Mouse (Mus musculus) neural tube, embryonic 12.5 days (tissue): Measurements from ENCODE around the gene Ccdc8. TPM values are rescaled to one million over a fixed set of nuclear protein-coding genes. Genes with fewer than 3 reads are reported as not detected.
A peak's percentile ranks its signal among the peaks of the same experiment; 100 is the strongest.

Experiments used
- ATAC-seq: fragments of 200-750 bp; cut with Nextera tagmentation; 2 replicates; pipeline ENCODE4 v1.8.0; 2017; ENCODE audit warnings: low read depth, mild to moderate bottlenecking, moderate TSS enrichment, moderate library complexity; ENCODE audit not compliant: low FRiP score
- H3K27ac ChIP-seq: fragments of 300-500 bp; sonication (generic); 2 replicates; pipeline ENCODE4 v1.5.1; 2016
- H3K27me3 ChIP-seq: fragments of 300-500 bp; sonication (generic); replicated peaks from 2 replicates; pipeline ENCODE4 v1.6.1; 2016; ENCODE audit warnings: mild to moderate bottlenecking
- H3K36me3 ChIP-seq: fragments of 300-500 bp; sonication (generic); 2 replicates; pipeline ENCODE4 v1.6.1; 2016; ENCODE audit warnings: mild to moderate bottlenecking
- H3K4me1 ChIP-seq: fragments of 300-500 bp; sonication (generic); 2 replicates; pipeline ENCODE4 v1.6.1; 2016
- H3K4me2 ChIP-seq: fragments of 300-500 bp; sonication (generic); replicated peaks from 2 replicates; pipeline ENCODE4 v1.6.1; 2016; ENCODE audit warnings: mild to moderate bottlenecking
- H3K4me3 ChIP-seq: fragments of 300-500 bp; sonication (generic); 2 replicates; pipeline ENCODE4 v1.5.1; 2016
- H3K9ac ChIP-seq: fragments of 300-500 bp; sonication (generic); 2 replicates; pipeline ENCODE4 v1.6.1; 2016; ENCODE audit warnings: mild to moderate bottlenecking
- H3K9me3 ChIP-seq: fragments of 300-500 bp; sonication (generic); 2 replicates; pipeline ENCODE4 v1.6.1; 2016; ENCODE audit warnings: mild to moderate bottlenecking
- WGBS: fragments of 180-500 bp; shearing (Covaris S2); methylation state at CpG from one replicate; pipeline ENCODE4 v1.1.7; 2016; 5-methylcytosine and 5-hydroxymethylcytosine counted together
- polyA plus RNA-seq: library from polyadenylated mRNA; unstranded; fragments of >200 nt; fragmentation: Nextera tagmentation; extraction: Ambion mirVana; gene quantifications from 2 replicates; pipeline ENCODE4 v1.2.1, GENCODE M21; 2016

Gene Ccdc8
- polyA plus RNA-seq, 1 experiment from 2014 or later: 7.9 TPM

GRCm38 (mm10) chr7:16980348-16980747 lies 12.2 kb upstream of the Ccdc8 start:
- no peaks in the 10 kb centered on the region for H3K9me3 ChIP-seq
- H3K4me1 ChIP-seq: peaks cover 24% of the 10 kb centered on the region
- 3% methylated on average over 12 of the region's 12 CpGs for WGBS
- no peak overlapping the region for H3K4me3 ChIP-seq
- 0 out of 2 replicates have a peak overlapping the region, but pooled peaks have one; percentile 59 for H3K27ac ChIP-seq
- ATAC-seq: no peak
- H3K9ac ChIP-seq: no peak overlapping the region
- no peaks in the 10 kb centered on the region for H3K27me3 ChIP-seq
- no peaks in the 10 kb centered on the region for H3K36me3 ChIP-seq
- peak overlapping the region; percentile 50 for H3K4me2 ChIP-seq

GRCm38 (mm10) chr7:16982859-16983568 lies 9.5 kb upstream of the Ccdc8 start, which contains the start of gene Gm42372:
Gm42372 (plus strand) TSS chr7:16983086.
- Histone ChIP-seq H3K36me3 (no peaks in the 10 kb centered on the region), H3K27me3 (no peaks in the 10 kb centered on the region), H3K4me1 (peaks cover 34% of the 10 kb centered on the region), H3K4me3 (peak within 1 kb of the TSS; percentile 31), H3K27ac (no peak within 1 kb of the TSS), H3K4me2 (peak within 1 kb of the TSS; percentile 75), H3K9ac (peak within 1 kb of the TSS; percentile 38; the same call in 1 of the 2 replicates), H3K9me3 (no peaks in the 10 kb centered on the region)
- ATAC-seq: peak; percentile 85
- 19% methylated on average over 26 of the region's 26 CpGs for WGBS

GRCm38 (mm10) chr7:16987541-16988149 lies 4.9 kb upstream of the Ccdc8 start:
- Histone ChIP-seq H3K4me1 (peaks cover 46% of the 10 kb centered on the region), H3K36me3 (no peaks in the 10 kb centered on the region), H3K4me3 (no peak overlapping the region), H3K9ac (peak overlapping the region; percentile 26; the same call in 1 of the 2 replicates), H3K9me3 (no peaks in the 10 kb centered on the region), H3K27me3 (no peaks in the 10 kb centered on the region), H3K27ac (peak overlapping the region; percentile 8), H3K4me2 (0 out of 2 replicates have a peak overlapping the region, but pooled peaks have one; percentile 12)
- no peak for ATAC-seq
- WGBS: 57% methylated on average over 7 of the region's 7 CpGs

- peaks cover 40% of the 10 kb centered on the region for H3K4me1 ChIP-seq
These were observed 4.1 kb upstream of the Ccdc8 start for GRCm38 (mm10) chr7:16988405-16988804.

GRCm38 (mm10) chr7:16990006-16990744 lies 2.3 kb upstream of the Ccdc8 start:
- 41% methylated on average over 15 of the region's 15 CpGs for WGBS
- Histone ChIP-seq H3K27me3 (no peaks in the 10 kb centered on the region), H3K27ac (no peak overlapping the region), H3K36me3 (no peaks in the 10 kb centered on the region), H3K9me3 (no peaks in the 10 kb centered on the region), H3K4me1 (peaks cover 40% of the 10 kb centered on the region), H3K9ac (no peak overlapping the region), H3K4me3 (no peak overlapping the region), H3K4me2 (no peak overlapping the region)
- no peak for ATAC-seq

More at GRCm38 (mm10) chr7:16988405-16988804, 4.1 kb upstream of the Ccdc8 start:
- no peak for ATAC-seq
- H3K4me2 ChIP-seq: no peak overlapping the region
- H3K36me3 ChIP-seq: no peaks in the 10 kb centered on the region
- no peaks in the 10 kb centered on the region for H3K27me3 ChIP-seq
- no peak overlapping the region for H3K4me3 ChIP-seq
- no peak overlapping the region for H3K9ac ChIP-seq
- no peaks in the 10 kb centered on the region for H3K9me3 ChIP-seq
- WGBS: 53% methylated on average over 3 of the region's 3 CpGs
- no peak overlapping the region; the same call in 1 of the 2 replicates for H3K27ac ChIP-seq

- H3K4me3 ChIP-seq: no peak overlapping the region
- peak; percentile 56 for ATAC-seq
- H3K4me1 ChIP-seq: peaks cover 47% of the 10 kb centered on the region
- 58% methylated on average over 18 of the region's 18 CpGs for WGBS
- H3K9ac ChIP-seq: no peak overlapping the region
- peak overlapping the region; percentile 27 for H3K4me2 ChIP-seq
- H3K36me3 ChIP-seq: no peaks in the 10 kb centered on the region
- H3K27me3 ChIP-seq: 0 out of 2 replicates have a peak, but pooled peaks cover 3% of the 10 kb centered on the region
- no peak overlapping the region for H3K27ac ChIP-seq
- H3K9me3 ChIP-seq: no peaks in the 10 kb centered on the region
These were observed 642 bp upstream of the Ccdc8 start for GRCm38 (mm10) chr7:16991681-16992450.

- Histone ChIP-seq H3K9me3 (no peaks in the 10 kb centered on the region), H3K4me1 (peaks cover 37% of the 10 kb centered on the region)
- ATAC-seq: peak; percentile 30
These were observed 1.3 kb downstream of the Ccdc8 start for GRCm38 (mm10) chr7:16993651-16994399.

GRCm38 (mm10) chr7:16994400-16994799 lies 1.9 kb downstream of the Ccdc8 start:
- peak overlapping the region; percentile 49; the same call in 1 of the 2 replicates for H3K9ac ChIP-seq
- no peak overlapping the region for H3K27ac ChIP-seq
- H3K4me2 ChIP-seq: peak overlapping the region; percentile 57
- 0 out of 2 replicates have a peak, but pooled peaks cover 3% of the 10 kb centered on the region for H3K27me3 ChIP-seq
- peak overlapping the region; percentile 39 for H3K4me3 ChIP-seq
- H3K9me3 ChIP-seq: no peaks in the 10 kb centered on the region
- 12% methylated on average over 20 of the region's 20 CpGs for WGBS
- 0 out of 2 replicates have a peak, but pooled peaks cover 5% of the 10 kb centered on the region for H3K36me3 ChIP-seq
- no peak for ATAC-seq
- peaks cover 37% of the 10 kb centered on the region for H3K4me1 ChIP-seq

More at GRCm38 (mm10) chr7:16993651-16994399, 1.3 kb downstream of the Ccdc8 start:
- 0 out of 2 replicates have a peak, but pooled peaks cover 5% of the 10 kb centered on the region for H3K36me3 ChIP-seq
- peak overlapping the region; percentile 39 for H3K4me3 ChIP-seq
- H3K27ac ChIP-seq: no peak overlapping the region
- 0 out of 2 replicates have a peak, but pooled peaks cover 3% of the 10 kb centered on the region for H3K27me3 ChIP-seq
- H3K9ac ChIP-seq: peak overlapping the region; percentile 49; the same call in 1 of the 2 replicates
- 4% methylated on average over 27 of the region's 27 CpGs for WGBS
- peak overlapping the region; percentile 57 for H3K4me2 ChIP-seq

- Histone ChIP-seq H3K27ac (no peak overlapping the region), H3K4me3 (peak overlapping the region; percentile 39; the same call in 1 of the 2 replicates), H3K27me3 (0 out of 2 replicates have a peak, but pooled peaks cover 3% of the 10 kb centered on the region), H3K9me3 (no peaks in the 10 kb centered on the region), H3K4me1 (peaks cover 34% of the 10 kb centered on the region), H3K4me2 (peak overlapping the region; percentile 57), H3K36me3 (0 out of 2 replicates have a peak, but pooled peaks cover 5% of the 10 kb centered on the region), H3K9ac (no peak overlapping the region)
- WGBS: 90% methylated on average over 4 of the region's 4 CpGs
- ATAC-seq: no peak
These were observed 2.8 kb downstream of the Ccdc8 start for GRCm38 (mm10) chr7:16995345-16995744.

GRCm38 (mm10) chr7:16999233-16999632 lies 6.7 kb downstream of the Ccdc8 start:
- Histone ChIP-seq H3K9ac (no peak overlapping the region), H3K4me3 (no peak overlapping the region), H3K36me3 (peaks cover 14% of the 10 kb centered on the region), H3K4me2 (no peak overlapping the region), H3K4me1 (peaks cover 7% of the 10 kb centered on the region; the same call in 1 of the 2 replicates), H3K9me3 (no peaks in the 10 kb centered on the region), H3K27ac (no peak overlapping the region), H3K27me3 (0 out of 2 replicates have a peak, but pooled peaks cover 3% of the 10 kb centered on the region)
- no peak for ATAC-seq
- 76% methylated on average over 4 of the region's 4 CpGs for WGBS
